ENCODE assay signal across 25 mouse cellular contexts in genomic region chr19:12373004-12373403, GRCm38 (mm10). TPM values are rescaled to one million over a fixed set of nuclear protein-coding genes. Genes with fewer than 3 reads are reported as not detected.
A peak's percentile ranks its signal among the peaks of the same experiment; 100 is the strongest.
DNase-seq lines count a peak whose midpoint lies in the region; ATAC-seq and TF ChIP-seq lines count a peak whose summit lies in the region.
"Had no signal": no experiment of that assay in that cellular context is flagged by ENCODE, and none has a peak within 500 bp of the region (broad histone marks: within the 10 kb centered on the region; RNA-seq: fewer than 3 reads in every experiment).

No protein-coding gene starts in this region.

- peak; percentile 74 for ATAC-seq in frontal cortex, adult (ENCODE audit: low TSS enrichment)
- no peak for ATAC-seq in neural tube, embryonic 15.5 days (ENCODE audit: low FRiP score)
- ATAC-seq: forebrain, embryonic 14.5 days; forebrain, embryonic 16.5 days had no signal

- H3K4me1 ChIP-seq in neural tube, embryonic 15.5 days, result no peaks in the 10 kb centered on the region
- H3K4me1 ChIP-seq: embryonic facial prominence, embryonic 10.5 days; embryonic facial prominence, embryonic 12.5 days had no signal

- no peak overlapping the region for H3K4me3 ChIP-seq in left cerebral cortex, adult 2 months
- no peak overlapping the region for H3K4me3 ChIP-seq in neural tube, embryonic 15.5 days (replicated peaks)
- H3K4me3 ChIP-seq: embryonic facial prominence, embryonic 10.5 days; embryonic facial prominence, embryonic 12.5 days had no signal

- H3K27ac ChIP-seq in left cerebral cortex, adult 2 months, result peak overlapping the region; percentile 42; the same call in 1 of the 2 replicates
- H3K27ac ChIP-seq in neural tube, embryonic 15.5 days (replicated peaks), result no peak overlapping the region
- H3K27ac ChIP-seq: embryonic facial prominence, embryonic 10.5 days; embryonic facial prominence, embryonic 12.5 days had no signal

- no peak overlapping the region for H3K9ac ChIP-seq in neural tube, embryonic 15.5 days (replicated peaks)
- H3K9ac ChIP-seq: embryonic facial prominence, embryonic 12.5 days had no signal

- no peaks in the 10 kb centered on the region for H3K36me3 ChIP-seq in neural tube, embryonic 15.5 days
- H3K36me3 ChIP-seq: embryonic facial prominence, embryonic 10.5 days; embryonic facial prominence, embryonic 12.5 days had no signal

- no peaks in the 10 kb centered on the region for H3K9me3 ChIP-seq in neural tube, embryonic 15.5 days (replicated peaks)
- H3K9me3 ChIP-seq: embryonic facial prominence, embryonic 10.5 days; embryonic facial prominence, embryonic 12.5 days had no signal

- TF ChIP-seq CTCF in left cerebral cortex, adult 2 months (IDR thresholded peaks at IDR 0.05), result no peak

- DNase-seq in frontal cortex, postnatal 10 days (ENCODE audit: low spot score in 2 of 2), result no peak
- DNase-seq in left cerebral cortex, adult 2 months (ENCODE audit: extremely low spot score in 1 of 2, low spot score in 2 of 2), result no peak
- no peak for DNase-seq in left cerebral cortex, adult 11 months (ENCODE audit: low spot score)
- DNase-seq: adrenal gland, adult 2 months; adrenal gland, postnatal 10 days; adrenal gland, postnatal 25 days; cerebellum, adult 11-12 months; cerebellum, adult 2 months; cerebellum, adult 9-10 months; cerebellum, postnatal 10 days; cerebellum, postnatal 25 days had no signal

- intact Hi-C loops in left cerebral cortex, adult 2 months (cut with DNase I), result loop anchor here (5.0 kb wide), 1 partner anchor 231 kb away; no protein-coding TSS in a partner anchor

- 83% methylated on average over 3 of the region's 3 CpGs for WGBS in neural tube, embryonic 15.5 days

- no peak overlapping the region for H3K4me2 ChIP-seq in neural tube, embryonic 15.5 days
- H3K4me2 ChIP-seq: embryonic facial prominence, embryonic 12.5 days had no signal

- no peaks in the 10 kb centered on the region for H3K27me3 ChIP-seq in neural tube, embryonic 15.5 days (replicated peaks)
- H3K27me3 ChIP-seq: embryonic facial prominence, embryonic 12.5 days had no signal

RNA-seq across cellular contexts. Expression of gene Olfr1440, which starts 14.1 kb away (rescaled TPM):
- total RNA-seq in left cerebral cortex, adult 2 months (2021), result not detected
- not detected in 2 replicates for polyA plus RNA-seq in neural tube, embryonic 15.5 days (2015; fragmentation: Nextera tagmentation; extraction: Ambion mirVana)
- total RNA-seq: adrenal gland, adult 2 months; adrenal gland, postnatal 10 days; adrenal gland, postnatal 25 days; adrenal gland, postnatal 4 days; ES-E14; MEL had no signal
- polyA plus RNA-seq: adrenal gland, adult 2 months; C2C12; cerebellum, adult 2 months; cortical plate, adult 2 months; embryonic facial prominence, embryonic 10.5 days; embryonic facial prominence, embryonic 12.5 days; forebrain, embryonic 11.5 days; forebrain, embryonic 14.5 days; forebrain, embryonic 16.5 days; frontal cortex, adult 2 months had no signal

RNA-seq across cellular contexts. Expression of gene Olfr1438-ps1, which starts 37.3 kb away (rescaled TPM):
- not detected for total RNA-seq in left cerebral cortex, adult 2 months (2021)
- not detected in 2 replicates for polyA plus RNA-seq in neural tube, embryonic 15.5 days (2015; fragmentation: Nextera tagmentation; extraction: Ambion mirVana)
- total RNA-seq: adrenal gland, adult 2 months; adrenal gland, postnatal 10 days; adrenal gland, postnatal 25 days; adrenal gland, postnatal 4 days; ES-E14; MEL had no signal
- polyA plus RNA-seq: adrenal gland, adult 2 months; C2C12; cerebellum, adult 2 months; embryonic facial prominence, embryonic 10.5 days; embryonic facial prominence, embryonic 12.5 days; embryonic facial prominence, embryonic 14.5 days; forebrain, embryonic 11.5 days; forebrain, embryonic 14.5 days; forebrain, embryonic 16.5 days; frontal cortex, adult 2 months had no signal

RNA-seq across cellular contexts. Expression of gene Olfr1441, which starts 44.2 kb away (rescaled TPM):
- total RNA-seq in left cerebral cortex, adult 2 months (2021), result not detected
- not detected in 2 replicates for polyA plus RNA-seq in neural tube, embryonic 15.5 days (2015; fragmentation: Nextera tagmentation; extraction: Ambion mirVana)
- total RNA-seq: adrenal gland, adult 2 months; adrenal gland, postnatal 10 days; adrenal gland, postnatal 25 days; adrenal gland, postnatal 4 days; MEL had no signal
- polyA plus RNA-seq: adrenal gland, adult 2 months; C2C12; cerebellum, adult 2 months; cortical plate, adult 2 months; embryonic facial prominence, embryonic 10.5 days; embryonic facial prominence, embryonic 12.5 days; forebrain, embryonic 11.5 days; forebrain, embryonic 14.5 days; forebrain, embryonic 16.5 days; frontal cortex, adult 2 months had no signal

RNA-seq across cellular contexts. Expression of gene Olfr1437, which starts 48.1 kb away (rescaled TPM):
- total RNA-seq in left cerebral cortex, adult 2 months (2021), result not detected
- polyA plus RNA-seq in neural tube, embryonic 15.5 days (2015; fragmentation: Nextera tagmentation; extraction: Ambion mirVana), result not detected in 2 replicates
- total RNA-seq: adrenal gland, adult 2 months; adrenal gland, postnatal 10 days; adrenal gland, postnatal 25 days; adrenal gland, postnatal 4 days; ES-E14; MEL had no signal
- polyA plus RNA-seq: adrenal gland, adult 2 months; C2C12; cerebellum, adult 2 months; embryonic facial prominence, embryonic 10.5 days; embryonic facial prominence, embryonic 12.5 days; embryonic facial prominence, embryonic 14.5 days; forebrain, embryonic 11.5 days; forebrain, embryonic 14.5 days; forebrain, embryonic 16.5 days; frontal cortex, adult 2 months had no signal

RNA-seq across cellular contexts. Expression of gene Pfpl, which starts 54.7 kb away (rescaled TPM):
- not detected for total RNA-seq in left cerebral cortex, adult 2 months (2021)
- polyA plus RNA-seq in neural tube, embryonic 15.5 days (2015; fragmentation: Nextera tagmentation; extraction: Ambion mirVana), result not detected in 2 replicates
- total RNA-seq: adrenal gland, adult 2 months; adrenal gland, postnatal 10 days; adrenal gland, postnatal 25 days; adrenal gland, postnatal 4 days; ES-E14; MEL had no signal
- polyA plus RNA-seq: adrenal gland, adult 2 months; C2C12; cerebellum, adult 2 months; cortical plate, adult 2 months; embryonic facial prominence, embryonic 10.5 days; embryonic facial prominence, embryonic 12.5 days; forebrain, embryonic 11.5 days; forebrain, embryonic 14.5 days; forebrain, embryonic 16.5 days; frontal cortex, adult 2 months had no signal
